Mouse (Mus musculus) thymus, adult 2 months (tissue): ENCODE data around the gene Sipa1. TPM values are rescaled to one million over a fixed set of nuclear protein-coding genes. Genes with fewer than 3 reads are reported as not detected.
A peak's percentile ranks its signal among the peaks of the same experiment; 100 is the strongest.

Experiments used
- DNase-seq: peaks from one replicate; pipeline ENCODE4 v3.0.0; 2021
- H3K27ac ChIP-seq: fragments of 200-500 bp; 2 replicates; pipeline ENCODE4 v1.5.1; 2012; ENCODE audit warnings: low read length, control low read depth; ENCODE audit not compliant: control insufficient read depth, insufficient read depth
- H3K27me3 ChIP-seq: fragments of 200-500 bp; 2 replicates; pipeline ENCODE4 v1.6.1; 2012; ENCODE audit warnings: mild to moderate bottlenecking, low read length, moderate library complexity, mixed read lengths; ENCODE audit not compliant: control insufficient read depth, insufficient read depth
- H3K36me3 ChIP-seq: fragments of 200-500 bp; 2 replicates; pipeline ENCODE4 v1.6.1; 2012; ENCODE audit warnings: mild to moderate bottlenecking, low read length, moderate library complexity; ENCODE audit not compliant: control insufficient read depth, insufficient read depth
- H3K4me1 ChIP-seq: fragments of 200-500 bp; replicated peaks from 2 replicates; pipeline ENCODE4 v1.6.1; 2012; ENCODE audit warnings: low read length; ENCODE audit not compliant: control insufficient read depth, insufficient read depth
- H3K4me3 ChIP-seq: fragments of 200-500 bp; 2 replicates; pipeline ENCODE4 v1.5.1; 2012; ENCODE audit warnings: mild to moderate bottlenecking, low read length, control low read depth, moderate library complexity; ENCODE audit not compliant: control insufficient read depth, insufficient read depth
- CTCF ChIP-seq: fragments of 200-500 bp; IDR thresholded peaks from 2 replicates; pipeline ENCODE4 v1.5.1; 2012; ENCODE audit warnings: mild to moderate bottlenecking, control low read depth, low read length, moderate library complexity, borderline replicate concordance; ENCODE audit not compliant: control insufficient read depth, poor library complexity, insufficient read depth; ENCODE audit errors: extremely low read depth
- POLR2A ChIP-seq: fragments of 200-500 bp; IDR thresholded peaks from 2 replicates; pipeline ENCODE4 v1.6.1; 2012; ENCODE audit warnings: mild to moderate bottlenecking, low read length, control low read depth, moderate library complexity; ENCODE audit not compliant: control insufficient read depth, poor library complexity, insufficient read depth; ENCODE audit errors: extremely low read depth
- WGBS: fragments of 180-500 bp; shearing (Covaris S2); methylation state at CpG from one replicate; pipeline ENCODE4 v1.1.7; 2018; 5-methylcytosine and 5-hydroxymethylcytosine counted together
- polyA plus RNA-seq: library from polyadenylated mRNA; depleted of rRNA; stranded (reverse); fragments of >200 nt; gene quantifications from 2 replicates; pipeline ENCODE4 v1.2.3, GENCODE M21; 2012

Gene Sipa1
- polyA plus RNA-seq, 1 experiment = 267 TPM

- no peak for TF ChIP-seq CTCF
- no peak for TF ChIP-seq POLR2A
- H3K27me3 ChIP-seq = no peaks in the 10 kb centered on the region
- no peak overlapping the region for H3K27ac ChIP-seq
- peaks cover 4% of the 10 kb centered on the region for H3K4me1 ChIP-seq
- peaks cover 50% of the 10 kb centered on the region for H3K36me3 ChIP-seq
- no peak for DNase-seq
- H3K4me3 ChIP-seq = no peak overlapping the region
- 94% methylated on average over 62 of the region's 62 CpGs for WGBS
These were observed 9.4 kb downstream of the Sipa1 start for GRCm38 (mm10) chr19:5653969-5654719.

GRCm38 (mm10) chr19:5652570-5652969, 10.9 kb downstream of the Sipa1 start:
- no peaks in the 10 kb centered on the region for H3K27me3 ChIP-seq
- H3K36me3 ChIP-seq = peaks cover 49% of the 10 kb centered on the region
- no peak overlapping the region for H3K27ac ChIP-seq
- H3K4me1 ChIP-seq = peaks cover 14% of the 10 kb centered on the region
- no peak overlapping the region for H3K4me3 ChIP-seq
- 97% methylated on average over 6 of the region's 6 CpGs for WGBS
- no peak for DNase-seq
- no peak for TF ChIP-seq POLR2A
- no peak for TF ChIP-seq CTCF

DNA sequence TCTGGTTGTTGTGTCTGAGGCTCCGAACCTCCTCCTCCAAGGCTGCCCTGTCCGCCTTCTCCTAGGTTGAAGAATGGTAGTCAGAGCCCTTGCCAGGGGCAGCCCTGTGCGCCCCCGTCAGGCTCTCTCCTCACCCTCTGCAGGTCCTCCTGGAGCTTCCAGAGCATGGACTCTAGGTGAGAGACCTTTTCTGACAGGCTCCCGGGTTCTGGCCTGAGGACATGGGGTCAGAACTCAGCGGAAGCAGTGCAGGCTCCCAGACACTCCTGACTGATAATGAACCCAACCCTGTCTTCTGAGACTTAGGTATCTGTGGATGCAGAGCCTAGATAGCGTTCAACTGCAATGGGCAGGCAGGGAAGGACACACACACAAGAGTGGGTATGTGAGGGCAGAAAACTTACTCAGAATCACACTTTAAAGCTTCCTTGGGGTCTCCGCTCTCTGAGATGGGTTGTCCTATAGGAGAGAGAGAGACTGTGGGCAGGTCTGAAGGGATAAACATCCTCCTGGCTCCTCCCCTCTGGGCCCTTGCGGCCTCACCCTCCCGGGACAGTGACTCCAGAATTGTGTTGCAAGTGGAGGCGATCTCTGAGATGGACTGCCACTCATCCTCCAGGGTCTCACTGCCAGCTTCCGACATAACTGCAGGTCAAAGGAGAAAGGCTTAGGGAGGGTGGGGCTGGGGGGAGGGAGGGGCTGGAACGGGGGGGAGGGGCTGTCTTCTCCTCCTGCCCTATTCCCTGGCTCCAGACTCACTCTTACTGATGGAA, 11.8 kb downstream of the Sipa1 start:
- Histone ChIP-seq H3K36me3 (peaks cover 57% of the 10 kb centered on the region), H3K4me3 (no peak overlapping the region), H3K27ac (no peak overlapping the region), H3K27me3 (no peaks in the 10 kb centered on the region), H3K4me1 (peaks cover 14% of the 10 kb centered on the region)
- no peak for DNase-seq
- 94% methylated on average over 13 of the region's 13 CpGs for WGBS
- no peak for TF ChIP-seq CTCF
- no peak for TF ChIP-seq POLR2A

DNA sequence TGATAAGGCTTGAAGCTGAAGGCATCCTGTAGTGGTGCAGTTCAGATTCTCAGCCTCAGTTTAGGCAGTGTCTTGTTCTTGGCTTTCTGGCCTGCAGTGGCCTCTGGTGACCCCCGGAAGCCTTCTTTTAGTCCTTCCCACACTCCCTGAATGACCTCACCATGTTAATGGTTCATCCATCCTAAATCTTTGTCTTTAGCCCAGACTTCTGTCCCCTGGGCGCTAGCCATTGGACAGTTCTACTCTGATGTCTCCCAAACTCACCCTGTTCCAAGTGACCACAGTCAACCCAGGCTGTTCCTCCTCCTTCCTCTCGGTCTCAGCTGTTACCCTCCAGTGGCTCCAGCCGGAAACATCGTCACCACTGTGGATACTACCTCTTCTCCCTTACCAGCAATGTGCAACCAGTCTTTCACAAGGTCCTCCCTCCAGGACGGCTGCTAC, 14.2 kb downstream of the Sipa1 start:
- no peak for TF ChIP-seq CTCF
- TF ChIP-seq POLR2A = no peak
- Histone ChIP-seq H3K36me3 (peaks cover 56% of the 10 kb centered on the region), H3K4me1 (peaks cover 14% of the 10 kb centered on the region), H3K27ac (peak overlapping the region; percentile 27; the same call in 1 of the 2 replicates), H3K4me3 (peak overlapping the region; percentile 27; the same call in 1 of the 2 replicates), H3K27me3 (no peaks in the 10 kb centered on the region)
- WGBS = 51% methylated on average over 6 of the region's 6 CpGs
- DNase-seq = no peak

- Histone ChIP-seq H3K27me3 (no peaks in the 10 kb centered on the region), H3K4me1 (peaks cover 14% of the 10 kb centered on the region), H3K4me3 (peak overlapping the region; percentile 27; the same call in 1 of the 2 replicates), H3K36me3 (peaks cover 56% of the 10 kb centered on the region), H3K27ac (peak overlapping the region; percentile 27)
- TF ChIP-seq CTCF = no peak
- TF ChIP-seq POLR2A = no peak
- 12% methylated on average over 26 of the region's 26 CpGs for WGBS
- peak; percentile 84 for DNase-seq
These were observed 14.9 kb downstream of the Sipa1 start for GRCm38 (mm10) chr19:5648401-5649297.

- WGBS = 98% methylated on average over 6 of the region's 6 CpGs
- Histone ChIP-seq H3K4me3 (no peak overlapping the region), H3K27ac (no peak overlapping the region), H3K4me1 (peaks cover 14% of the 10 kb centered on the region), H3K36me3 (peaks cover 58% of the 10 kb centered on the region), H3K27me3 (no peaks in the 10 kb centered on the region)
- TF ChIP-seq CTCF = no peak
- no peak for TF ChIP-seq POLR2A
- no peak for DNase-seq
These were observed 15.7 kb downstream of the Sipa1 start for GRCm38 (mm10) chr19:5647791-5648190.
